Mouse (Mus musculus) bone marrow macrophage, adult 2 months (primary cell): ENCODE measurements at regions not wholly inside any gene's neighbourhood (a gene's known extent, or its start where the extent isn't known, plus 50 kb on each side); places are given as distances from the start of the nearest gene placed in this dataset.
"Not testable (repeated sequence)": the region's sequence is repeated elsewhere in the genome, so short reads cannot be mapped to it uniquely, and the experiment has no call there.

Experiments used
- CTCF ChIP-seq: IDR thresholded peaks from 2 replicates; pipeline ENCODE4 v1.5.1; 2012; ENCODE audit warnings: low read depth, mild to moderate bottlenecking, low read length, moderate library complexity
- POLR2A ChIP-seq: IDR thresholded peaks from 2 replicates; pipeline ENCODE4 v1.6.1; 2012; ENCODE audit warnings: mild to moderate bottlenecking, low read depth, low read length, borderline replicate concordance

DNA sequence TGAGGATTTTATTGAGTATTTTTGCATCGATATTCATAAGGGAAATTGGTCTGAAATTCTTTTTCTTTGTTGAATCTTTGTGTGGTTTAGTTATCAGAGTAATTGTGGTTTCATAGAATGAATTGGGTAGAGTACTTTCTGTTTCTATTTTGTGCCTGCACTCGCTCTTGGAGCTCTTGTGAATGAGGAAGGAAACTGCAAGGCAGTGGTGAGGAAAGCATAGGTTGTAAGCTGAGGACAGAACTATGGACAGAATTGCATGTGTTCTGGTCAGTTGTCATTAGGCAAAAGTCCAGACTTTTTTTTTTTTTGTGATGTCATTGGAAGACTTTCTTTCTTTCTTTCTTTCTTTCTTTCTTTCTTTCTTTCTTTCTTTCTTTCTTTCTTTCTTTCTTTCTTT, 100.8 kb upstream of the Stxbp6 start:
- TF ChIP-seq CTCF, POLR2A: not testable (repeated sequence)
